Mouse (Mus musculus): ENCODE measurements around the gene Fpr-rs3. TPM values are rescaled to one million over a fixed set of nuclear protein-coding genes. Genes with fewer than 3 reads are reported as not detected.

Gene Fpr-rs3
- total RNA-seq (2021) = not detected

- DNase-seq = no peak
These were observed at the start of gene Fpr-rs3 for GRCm38 (mm10) chr17:20624777-20625176. Gene Fpr-rs3, minus strand, starts transcription at chr17:20624877.

GRCm38 (mm10) chr17:20596323-20596722, 28.4 kb downstream of the Fpr-rs3 start, which contains the start of gene Vmn2r110:
Gene Vmn2r110, minus strand, starts transcription at chr17:20596423.
- no peak for DNase-seq

Other genes with a start within 250 kb of the Fpr-rs3 start
- gene Vmn1r224, start 210.7 kb downstream of the Fpr-rs3 start, total RNA-seq (2021) = not detected
- gene Vmn2r108, start 143.5 kb downstream of the Fpr-rs3 start, total RNA-seq (2021) = under 1 TPM in 1 of 2 experiments, not detected in 1; 0.05 TPM
- not detected for gene Vmn1r225, start 126.7 kb downstream of the Fpr-rs3 start, total RNA-seq (2021)
- not detected for gene Vmn2r109, start 60.1 kb downstream of the Fpr-rs3 start, total RNA-seq (2021)
- not detected for gene Vmn2r110, start 28.5 kb downstream of the Fpr-rs3 start, total RNA-seq (2021)
- not detected for gene Vmn1r226, start 58.0 kb upstream of the Fpr-rs3 start, total RNA-seq (2021)
- gene Vmn1r227, start 105.0 kb upstream of the Fpr-rs3 start, total RNA-seq (2021) = not detected
- not detected for gene Vmn1r228, start 161.3 kb upstream of the Fpr-rs3 start, total RNA-seq (2021)
- gene Vmn1r229, start 186.7 kb upstream of the Fpr-rs3 start, total RNA-seq (2021) = under 1 TPM; 0.05 to 0.12 TPM
- gene Vmn1r230, start 215.6 kb upstream of the Fpr-rs3 start, total RNA-seq (2021) = not detected